Mouse (Mus musculus): ENCODE data around the gene Brd3os. TPM values are rescaled to one million over a fixed set of nuclear protein-coding genes. Genes with fewer than 3 reads are reported as not detected.

Gene Brd3os
- polyA plus RNA-seq, 1 experiment from 2014 or later = 14.4 TPM

Small RNA genes lying within 50 kb of the gene (microRNA-seq; reads per million reads assigned to microRNA genes)
- not detected for gene Gm24049 (ENCODE audit: insufficient number of aligned reads)
- gene Mir7578 (ENCODE audit: insufficient number of aligned reads) = not detected

Other genes starting within 250 kb of the Brd3os start
- gene Sardh, start 194.0 kb upstream of the Brd3os start, polyA plus RNA-seq (2014; fragmentation: Nextera tagmentation; extraction: Ambion mirVana) = 3.2 and 6.0 TPM in 2 replicates
- 12.7 and 15.7 TPM in 2 replicates for gene Vav2, start 15.3 kb upstream of the Brd3os start, polyA plus RNA-seq (2014; fragmentation: Nextera tagmentation; extraction: Ambion mirVana)
- 188 and 191 TPM in 2 replicates for gene Brd3, start 65.3 kb downstream of the Brd3os start, polyA plus RNA-seq (2014; fragmentation: Nextera tagmentation; extraction: Ambion mirVana)
- 74.5 and 84.0 TPM in 2 replicates for gene Wdr5, start 72.8 kb downstream of the Brd3os start, polyA plus RNA-seq (2014; fragmentation: Nextera tagmentation; extraction: Ambion mirVana)
- 6.5 and 6.9 TPM in 2 replicates for gene Rxra, start 234.1 kb downstream of the Brd3os start, polyA plus RNA-seq (2014; fragmentation: Nextera tagmentation; extraction: Ambion mirVana)

Data from forebrain, embryonic 11.5 days (tissue).